Mouse (Mus musculus) bone marrow macrophage, adult 2 months (primary cell): ENCODE data around the gene Sdk2.

Source experiments
- CTCF ChIP-seq: IDR thresholded peaks from 2 replicates; pipeline ENCODE4 v1.5.1; 2012; ENCODE audit warnings: low read depth, mild to moderate bottlenecking, low read length, moderate library complexity
- POLR2A ChIP-seq: IDR thresholded peaks from 2 replicates; pipeline ENCODE4 v1.6.1; 2012; ENCODE audit warnings: mild to moderate bottlenecking, low read depth, low read length, borderline replicate concordance

- TF ChIP-seq POLR2A (no peak), CTCF (no peak)
Observed at GRCm38 (mm10) chr11:114022166-114022565, 44.7 kb downstream of the Sdk2 start.
